Mouse (Mus musculus) kidney, adult 9 months (tissue): ENCODE results near the gene Cdh4.

Experiments
- DNase-seq: peaks from one replicate; pipeline ENCODE4 v3.0.0; 2022

Gene Cdh4

GRCm38 (mm10) chr2:179801042-179801441 lies 358.8 kb downstream of the Cdh4 start:
- DNase-seq = no peak

DNA sequence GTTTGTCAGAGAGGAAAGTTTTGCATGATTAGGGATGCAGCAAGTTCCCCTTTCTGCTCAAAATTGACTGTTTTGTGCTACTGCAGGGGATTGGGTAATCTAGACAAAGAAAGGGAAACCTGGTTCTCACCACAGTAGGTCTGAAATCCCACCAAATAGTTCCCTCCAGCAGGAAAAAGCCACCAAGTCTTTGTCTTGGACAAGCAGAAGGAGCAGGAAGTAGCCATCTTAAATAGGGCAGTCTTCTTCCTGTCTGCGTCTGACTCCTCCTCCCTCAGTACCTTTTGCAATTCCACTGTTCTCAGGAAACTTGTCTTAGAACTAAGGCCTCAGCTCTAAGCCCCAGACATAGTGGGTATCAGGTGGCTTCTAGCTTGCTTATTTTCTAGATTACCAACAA lies 360.2 kb downstream of the Cdh4 start:
- DNase-seq = no peak

DNA sequence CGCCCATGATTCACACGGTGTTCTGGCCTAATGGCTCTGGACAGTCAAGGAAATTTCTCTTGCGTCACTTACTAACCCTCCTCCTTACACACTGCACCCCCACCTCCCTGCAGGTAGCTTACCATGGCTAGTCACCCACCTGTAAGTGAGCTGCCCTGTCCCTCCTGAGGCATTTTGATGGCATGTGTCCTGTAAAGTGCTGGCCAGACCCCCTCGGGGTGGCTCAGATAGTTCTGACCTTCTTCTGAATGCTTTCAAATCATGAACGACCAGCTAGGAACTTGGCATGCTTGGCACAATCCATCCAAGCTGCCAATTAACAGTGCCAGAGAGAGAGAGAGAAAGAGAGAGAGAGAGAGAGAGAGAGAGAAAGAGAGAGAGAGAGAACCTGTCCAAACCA lies 368.9 kb downstream of the Cdh4 start:
- no peak for DNase-seq

DNA sequence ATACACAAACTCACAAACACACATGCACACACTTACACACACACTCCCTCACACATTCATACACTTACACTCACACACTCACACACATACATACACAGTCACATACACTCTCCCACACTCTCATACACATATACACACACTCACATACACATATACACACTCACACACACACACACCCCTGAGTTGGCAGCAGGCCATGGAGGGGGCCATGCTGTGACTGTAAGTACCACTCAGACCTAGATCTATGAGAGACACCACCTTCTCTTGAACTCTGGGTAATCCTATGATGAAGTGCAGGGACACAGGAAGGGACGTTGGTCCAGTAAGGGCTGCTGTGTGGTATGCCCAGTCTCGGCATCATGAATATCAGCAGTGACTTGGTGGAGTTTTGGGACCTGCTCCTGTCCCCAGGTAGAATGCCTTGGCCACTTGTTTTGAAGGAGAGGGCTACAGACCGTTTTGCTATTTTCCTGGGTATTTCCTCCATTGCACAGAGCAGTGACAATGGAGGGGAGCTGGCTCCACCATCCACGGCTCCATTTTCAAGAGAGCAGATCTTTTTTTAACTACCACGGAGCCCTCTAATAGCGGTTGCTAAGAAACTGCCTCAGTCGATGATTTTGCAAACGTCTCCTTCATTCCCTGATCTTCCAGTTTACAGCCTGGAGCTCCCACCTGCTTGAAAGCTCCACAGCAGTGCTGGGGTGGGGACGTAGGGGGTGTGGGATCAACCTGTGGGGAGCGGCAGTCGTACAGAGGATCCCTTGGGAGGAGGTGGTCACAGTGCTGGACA lies 371.0 kb downstream of the Cdh4 start:
- DNase-seq = no peak

GRCm38 (mm10) chr2:179824776-179825326 lies 382.6 kb downstream of the Cdh4 start:
- no peak for DNase-seq

- DNase-seq = no peak
Measured at GRCm38 (mm10) chr2:179828968-179829367, 386.7 kb downstream of the Cdh4 start.

- DNase-seq = peak; percentile 38
Measured at GRCm38 (mm10) chr2:179829972-179830371, 387.7 kb downstream of the Cdh4 start.

DNA sequence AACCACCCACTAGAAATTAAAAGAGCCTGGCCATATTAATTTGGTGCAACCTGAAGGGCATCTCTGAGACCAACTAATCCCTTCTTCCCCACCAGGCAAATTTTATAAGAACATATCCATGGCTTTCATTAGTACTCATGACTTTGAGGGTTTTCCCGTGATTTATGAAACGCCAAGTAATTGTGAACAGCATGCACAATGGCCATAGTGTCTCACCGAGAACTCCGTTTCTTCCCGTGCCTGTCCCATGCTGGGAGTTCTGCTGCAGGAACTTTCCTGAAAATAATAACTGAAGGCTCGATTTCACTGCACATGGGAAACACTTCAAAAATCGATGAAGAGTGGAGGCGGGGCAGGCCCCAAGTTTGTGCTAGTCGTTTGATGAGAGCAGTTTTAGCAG lies 392.7 kb downstream of the Cdh4 start:
- no peak for DNase-seq

GRCm38 (mm10) chr2:179835570-179835969 lies 393.3 kb downstream of the Cdh4 start:
- no peak for DNase-seq

GRCm38 (mm10) chr2:179837186-179837585 lies 395.0 kb downstream of the Cdh4 start:
- no peak for DNase-seq

- DNase-seq = no peak
Measured at GRCm38 (mm10) chr2:179838036-179838435, 395.8 kb downstream of the Cdh4 start.

- DNase-seq = no peak
Measured at GRCm38 (mm10) chr2:179842610-179843389, 400.6 kb downstream of the Cdh4 start.

GRCm38 (mm10) chr2:179849732-179850131 lies 407.5 kb downstream of the Cdh4 start:
- no peak for DNase-seq

DNA sequence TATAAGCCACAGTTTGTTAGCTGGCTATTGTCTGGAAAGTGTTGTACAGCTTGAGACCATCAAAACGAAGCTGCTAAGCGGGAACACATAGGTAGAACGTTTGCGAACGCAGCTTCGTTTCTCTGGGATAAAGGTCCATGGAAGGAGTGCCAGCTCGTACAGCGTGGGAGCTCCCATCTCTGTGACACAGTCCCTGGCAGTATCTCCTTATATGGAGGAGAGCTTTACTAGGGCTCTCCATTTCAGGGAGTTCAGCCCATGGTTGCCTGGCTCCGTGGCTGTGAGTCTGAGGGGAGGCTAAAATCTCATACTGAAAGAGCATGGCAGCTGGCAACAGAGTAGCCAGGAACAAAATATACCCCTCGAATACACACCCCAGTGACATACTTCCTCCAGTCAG lies 409.9 kb downstream of the Cdh4 start:
- DNase-seq = no peak

DNA sequence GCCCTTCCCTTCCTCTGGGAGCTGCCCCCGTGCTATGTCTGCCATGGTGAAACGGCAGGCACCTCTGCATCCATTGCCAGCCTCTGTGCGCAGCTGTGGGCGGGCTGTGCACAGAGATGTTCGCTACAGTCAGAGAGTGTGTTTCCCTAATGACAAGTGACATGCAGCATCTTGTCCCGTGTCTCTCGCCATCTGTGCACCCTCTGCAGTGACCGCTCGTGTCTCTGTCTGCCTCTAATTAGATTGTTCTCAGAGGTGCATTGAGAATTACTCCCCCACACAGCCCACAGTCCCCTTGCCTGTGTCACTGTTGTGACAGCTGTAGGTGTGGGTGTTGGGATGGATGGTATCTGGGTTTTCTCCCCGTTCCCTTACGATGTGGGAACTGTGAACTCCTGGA lies 410.6 kb downstream of the Cdh4 start:
- DNase-seq = no peak

DNA sequence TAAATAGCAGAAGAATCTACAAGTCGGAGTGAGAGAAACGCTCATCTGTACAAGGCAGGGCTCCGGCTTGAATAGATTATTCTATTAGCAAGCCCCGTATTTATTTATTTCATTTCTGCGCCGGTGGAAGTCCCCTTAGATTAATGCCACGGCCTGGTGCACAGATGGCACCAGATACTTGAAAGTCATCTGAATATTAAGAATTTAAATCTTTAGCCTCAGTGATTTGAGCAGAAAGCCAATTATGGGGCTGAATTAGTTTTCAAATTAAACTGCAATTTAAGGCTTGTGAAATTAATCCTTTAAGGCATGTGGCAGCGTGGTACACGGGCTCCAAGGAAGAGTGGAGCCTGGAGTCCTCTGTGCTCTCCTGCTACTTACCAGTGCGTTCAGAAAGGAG lies 411.7 kb downstream of the Cdh4 start:
- no peak for DNase-seq

DNA sequence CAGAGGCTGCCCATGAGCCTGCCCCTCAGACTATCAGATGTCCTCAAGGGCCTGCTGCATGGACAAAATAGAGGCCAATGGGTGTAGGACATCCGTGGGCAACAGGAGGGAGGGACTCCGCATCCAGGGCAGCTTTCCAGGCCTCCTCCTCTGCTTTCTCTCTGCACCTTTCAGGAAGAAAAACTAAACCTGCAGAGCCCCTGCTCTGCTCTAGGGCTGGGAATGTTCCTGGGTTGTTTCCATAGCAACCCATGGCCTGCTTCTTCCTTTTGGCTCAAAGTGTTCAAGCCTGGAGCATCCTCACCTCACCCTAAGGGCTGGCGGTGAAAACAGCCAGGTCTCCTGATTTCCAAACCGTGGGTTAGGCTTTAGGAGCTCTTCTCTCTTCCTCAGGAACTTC lies 414.9 kb downstream of the Cdh4 start:
- no peak for DNase-seq

DNA sequence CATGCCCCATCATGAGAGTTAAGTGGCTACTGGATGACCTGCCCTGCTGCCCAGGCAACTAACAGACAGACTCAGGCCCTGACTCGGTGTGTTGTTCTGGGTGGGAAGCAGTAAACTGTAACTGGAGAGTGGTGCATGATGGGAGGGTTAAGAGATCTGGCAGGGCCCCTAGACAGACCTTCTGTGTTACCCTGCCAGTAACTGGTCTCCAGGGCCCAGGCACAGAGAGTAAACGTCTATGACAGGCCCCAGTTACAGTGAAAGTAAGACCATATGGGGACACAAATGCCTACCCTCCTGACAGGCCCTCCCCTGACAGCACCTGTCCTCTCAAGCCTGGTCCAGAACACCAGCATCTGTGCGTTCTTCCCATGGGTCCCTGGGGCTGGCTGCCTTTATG lies 420.4 kb downstream of the Cdh4 start:
- DNase-seq = no peak

DNA sequence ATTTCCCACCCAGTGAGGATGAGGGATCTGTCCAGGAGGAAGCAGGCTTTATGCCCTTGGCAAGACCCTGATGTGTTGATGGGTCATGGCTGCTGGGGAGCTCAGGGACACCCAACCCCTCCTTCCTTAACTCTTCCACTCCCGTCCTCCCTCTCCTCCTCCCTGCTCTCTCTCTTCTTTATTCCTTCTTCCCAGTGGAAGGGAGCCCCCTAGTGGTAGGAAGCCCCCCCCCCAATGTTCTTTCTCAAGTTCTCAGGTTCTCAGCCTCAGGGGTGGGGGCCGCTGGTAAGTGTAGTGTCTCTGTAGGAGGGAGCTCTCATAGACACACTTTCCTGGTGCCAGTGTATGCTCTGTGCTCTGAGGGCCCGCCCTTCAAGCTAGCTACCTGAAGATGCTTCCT lies 421.0 kb downstream of the Cdh4 start:
- no peak for DNase-seq

DNA sequence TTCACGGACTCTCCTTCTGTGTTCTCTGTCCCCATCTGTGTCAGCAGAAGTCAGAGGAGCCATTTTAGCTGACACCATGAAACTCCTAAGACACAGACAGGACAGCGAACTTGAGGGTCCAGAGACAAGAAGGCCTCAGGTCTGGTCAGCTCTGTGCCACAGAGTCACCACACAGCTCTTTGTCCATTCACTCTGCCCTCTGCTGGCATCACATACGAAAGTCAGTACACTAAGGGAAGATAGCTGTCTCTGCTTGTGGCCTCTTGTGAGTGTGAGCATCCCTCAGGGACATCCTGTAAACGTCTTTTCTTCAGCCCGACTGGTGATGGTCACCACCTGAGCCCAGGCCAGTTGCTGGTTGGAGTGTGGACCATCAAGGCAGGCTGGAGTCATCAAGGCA lies 422.9 kb downstream of the Cdh4 start:
- DNase-seq = no peak

DNA sequence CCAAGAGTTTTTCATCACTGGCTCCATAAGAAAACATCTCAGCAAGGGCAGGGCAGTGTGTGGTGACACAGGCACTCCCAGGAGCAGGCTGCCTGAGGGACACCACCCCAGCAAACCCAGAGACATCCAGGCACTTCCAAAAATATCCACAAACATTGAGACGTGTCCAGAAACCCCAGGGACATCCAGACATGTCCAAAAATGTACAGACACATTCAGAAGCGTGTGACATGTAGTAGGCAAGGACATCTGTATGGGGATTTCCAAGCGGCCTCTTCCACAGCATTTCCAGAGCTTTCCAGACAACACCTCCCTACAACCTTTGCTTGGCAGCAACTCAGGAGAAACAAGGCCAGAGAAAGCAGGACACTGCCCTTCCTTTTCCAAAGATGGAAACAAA lies 425.4 kb downstream of the Cdh4 start:
- DNase-seq = no peak

DNA sequence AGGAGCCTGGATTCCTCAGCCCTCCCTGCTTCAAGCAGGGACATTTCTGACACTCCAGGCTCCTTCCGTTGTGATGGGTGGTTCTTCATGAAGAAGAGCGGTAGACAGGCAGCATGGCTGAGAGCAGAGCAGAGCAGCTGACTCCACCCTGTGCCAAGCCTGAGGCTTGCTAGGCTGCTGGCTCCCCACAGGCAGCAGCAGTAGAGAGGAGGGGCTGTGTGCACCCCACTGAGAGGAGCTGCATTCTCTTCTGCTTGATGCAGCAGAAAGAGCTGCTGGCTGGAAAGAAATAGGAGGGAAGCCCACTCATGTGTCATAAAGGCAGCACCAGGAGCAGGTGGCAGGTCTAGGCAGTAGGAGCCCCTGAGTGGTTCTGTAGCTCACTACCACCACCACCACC lies 427.6 kb downstream of the Cdh4 start:
- DNase-seq = no peak

- DNase-seq = peak; percentile 19
Measured at GRCm38 (mm10) chr2:179872724-179873123, 430.5 kb downstream of the Cdh4 start.

- peak; percentile 58 for DNase-seq
Measured at GRCm38 (mm10) chr2:179873315-179873714, 431.1 kb downstream of the Cdh4 start.
